Mouse (Mus musculus): ENCODE measurements around the gene A2ml1. TPM values are rescaled to one million over a fixed set of nuclear protein-coding genes. Genes with fewer than 3 reads are reported as not detected.
A peak's percentile ranks its signal among the peaks of the same experiment; 100 is the strongest.

A2ml1 gene
- polyA plus RNA-seq, 1 experiment = not detected

DNA sequence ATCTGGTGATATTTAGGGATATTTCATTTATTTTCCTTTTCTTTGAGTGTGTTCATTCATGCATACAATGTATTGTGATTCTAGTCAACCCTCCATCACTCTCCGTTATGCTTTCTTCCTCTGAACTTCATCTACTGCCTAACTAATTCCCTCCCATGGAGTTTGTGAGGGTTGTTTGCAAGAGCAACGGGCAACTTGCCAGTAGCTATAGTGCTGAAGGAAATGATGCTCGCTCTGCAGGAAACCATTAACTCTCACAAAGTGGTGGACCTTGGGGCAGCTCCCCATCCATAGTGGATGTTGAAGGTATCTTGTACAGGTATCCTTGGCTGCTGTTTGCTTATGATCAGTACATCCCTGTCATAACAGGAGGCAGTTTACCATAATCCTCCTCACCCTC is 20.6 kb upstream of the A2ml1 start:
- 23% methylated on average over 3 of the region's 3 CpGs for whole genome bisulfite sequencing
- Histone ChIP-seq H3K4me3 (ENCODE audit: insufficient read depth, low read depth, low read length) (0 out of 2 replicates have a peak overlapping the region, but pooled peaks have one; percentile 14), H3K27ac (ENCODE audit: insufficient read depth, low read depth, low read length) (no peak overlapping the region), H3K4me1 (ENCODE audit: control insufficient read depth, insufficient read depth, low read length) (peaks cover 8% of the 10 kb centered on the region)
- no peak for TF ChIP-seq CTCF (IDR thresholded peaks at IDR 0.05; ENCODE audit: insufficient read depth, low read depth, low read length)

DNA sequence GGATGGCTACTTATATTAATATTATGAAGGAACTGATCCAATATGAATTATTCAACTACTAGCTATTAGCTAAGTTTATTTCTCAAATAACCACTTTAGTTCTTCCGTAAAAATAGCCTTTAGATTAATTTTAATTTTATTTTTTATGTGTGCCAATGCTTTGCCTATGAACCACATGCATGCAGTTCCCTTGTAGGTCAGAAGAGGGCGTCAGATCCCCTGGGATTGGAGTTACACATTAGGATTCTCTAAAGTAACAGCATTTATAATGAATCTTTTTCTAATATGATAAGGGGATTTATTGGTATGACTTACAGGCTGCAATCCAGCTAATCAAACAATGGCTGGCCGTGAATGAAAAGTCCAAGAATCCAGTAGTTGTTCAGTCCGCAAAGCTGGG is 18.1 kb upstream of the A2ml1 start:
- WGBS = 72% methylated on average over 4 of the region's 4 CpGs
- Histone ChIP-seq H3K4me1 (ENCODE audit: control insufficient read depth, insufficient read depth, low read length) (peaks cover 10% of the 10 kb centered on the region), H3K4me3 (ENCODE audit: insufficient read depth, low read depth, low read length) (no peak overlapping the region), H3K27ac (ENCODE audit: insufficient read depth, low read depth, low read length) (no peak overlapping the region)
- no peak for TF ChIP-seq CTCF (IDR thresholded peaks at IDR 0.05; ENCODE audit: insufficient read depth, low read depth, low read length)
- no peak for TF ChIP-seq POLR2A (IDR thresholded peaks at IDR 0.05; ENCODE audit: insufficient read depth, low read depth, low read length)

DNA sequence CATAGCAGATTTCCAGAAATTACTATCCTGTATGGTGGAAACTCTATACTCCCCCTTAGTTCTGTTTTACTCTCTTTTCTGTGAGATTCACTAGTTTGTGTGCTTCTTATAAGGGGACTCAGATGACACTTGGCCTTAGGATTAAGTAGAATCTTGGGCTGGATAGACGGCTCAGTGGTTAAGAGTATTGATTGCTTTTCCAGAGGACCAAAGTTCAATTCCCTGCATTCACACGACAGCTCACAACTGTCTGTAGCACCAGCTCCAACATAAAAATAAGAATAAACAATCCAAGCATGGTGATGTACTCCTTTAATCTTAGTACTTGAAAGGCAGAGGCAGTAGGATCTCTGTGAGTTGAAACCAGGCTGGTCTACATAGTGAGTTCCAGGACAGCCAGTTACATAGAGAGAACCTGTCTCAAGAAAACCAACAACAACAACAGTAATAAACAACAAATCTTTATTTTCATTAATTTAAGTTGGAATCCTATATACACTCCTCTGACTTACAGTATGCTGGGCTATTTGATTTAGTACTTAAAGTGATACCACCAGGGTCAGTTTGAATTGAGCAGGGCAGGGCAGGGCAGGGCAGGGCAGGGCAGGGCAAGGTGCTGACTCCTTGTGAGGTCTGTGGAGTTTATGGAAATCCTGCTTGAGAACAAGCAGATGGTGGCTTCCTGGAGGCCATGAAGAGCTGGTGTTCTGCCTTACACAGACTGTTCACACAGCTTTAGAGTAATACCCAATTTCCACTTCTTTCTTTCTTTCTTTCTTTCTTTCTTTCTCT is 17.0 kb upstream of the A2ml1 start:
- TF ChIP-seq CTCF (IDR thresholded peaks at IDR 0.05; ENCODE audit: insufficient read depth, low read depth, low read length) = no peak
- WGBS = 83% methylated on average over 2 of the region's 2 CpGs
- no peak overlapping the region for H3K27ac ChIP-seq (ENCODE audit: insufficient read depth, low read depth, low read length)
- H3K4me1 ChIP-seq (ENCODE audit: control insufficient read depth, insufficient read depth, low read length) = peaks cover 10% of the 10 kb centered on the region
- no peak overlapping the region for H3K4me3 ChIP-seq (ENCODE audit: insufficient read depth, low read depth, low read length)

DNA sequence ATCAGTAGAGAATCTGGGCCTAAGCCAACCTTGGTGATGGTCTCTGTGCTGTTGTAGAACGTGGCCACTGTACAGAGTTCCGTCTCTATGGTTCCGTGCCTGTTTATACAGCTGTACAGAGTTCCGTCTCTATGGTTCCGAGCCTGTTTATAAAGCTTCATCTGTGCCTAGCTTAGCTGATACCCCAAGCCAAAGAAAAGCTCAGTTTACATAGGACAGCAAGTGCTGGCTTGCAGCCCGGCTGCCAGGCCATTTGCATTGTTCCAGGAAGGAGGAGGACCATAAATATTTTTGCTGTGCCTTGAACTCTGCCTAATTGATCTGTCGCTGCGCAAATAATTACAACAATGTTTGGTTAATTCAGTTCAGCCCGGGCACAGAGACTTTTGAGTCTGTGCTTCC is 15.7 kb upstream of the A2ml1 start:
- H3K27ac ChIP-seq (ENCODE audit: insufficient read depth, low read depth, low read length) = peak overlapping the region; percentile 32; the same call in 1 of the 2 replicates
- H3K4me1 ChIP-seq (ENCODE audit: control insufficient read depth, insufficient read depth, low read length) = 0 out of 2 replicates have a peak, but pooled peaks cover 5% of the 10 kb centered on the region
- TF ChIP-seq CTCF (IDR thresholded peaks at IDR 0.05; ENCODE audit: insufficient read depth, low read depth, low read length) (no peak), POLR2A (IDR thresholded peaks at IDR 0.05; ENCODE audit: insufficient read depth, low read depth, low read length) (no peak)
- WGBS = 14% methylated on average over 9 of the region's 9 CpGs
- 0 out of 2 replicates have a peak overlapping the region, but pooled peaks have one; percentile 5 for H3K4me3 ChIP-seq (ENCODE audit: insufficient read depth, low read depth, low read length)

DNA sequence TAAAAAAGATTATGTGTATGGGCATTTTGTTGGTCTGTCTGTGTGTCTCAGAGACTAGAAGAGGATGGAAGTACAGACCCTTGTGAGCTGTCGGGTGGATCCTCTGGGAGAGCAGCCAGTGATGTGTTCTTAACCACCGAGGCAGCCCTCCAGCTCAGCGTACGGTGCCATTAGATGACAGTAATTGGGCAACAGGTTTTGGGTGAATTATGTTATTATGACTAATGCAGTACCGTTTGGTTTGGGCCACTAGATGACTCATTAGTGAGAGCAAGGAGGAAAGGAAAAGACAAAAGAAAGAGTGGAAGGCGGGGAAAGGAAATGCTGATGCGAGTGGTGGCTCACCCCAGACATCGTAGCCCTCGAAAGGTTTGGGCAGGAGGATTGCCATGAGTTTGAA is 13.2 kb upstream of the A2ml1 start:
- TF ChIP-seq POLR2A (IDR thresholded peaks at IDR 0.05; ENCODE audit: insufficient read depth, low read depth, low read length) (no peak), CTCF (IDR thresholded peaks at IDR 0.05; ENCODE audit: insufficient read depth, low read depth, low read length) (no peak)
- WGBS = 48% methylated on average over 9 of the region's 9 CpGs
- 0 out of 2 replicates have a peak, but pooled peaks cover 5% of the 10 kb centered on the region for H3K4me1 ChIP-seq (ENCODE audit: control insufficient read depth, insufficient read depth, low read length)
- H3K27ac ChIP-seq (ENCODE audit: insufficient read depth, low read depth, low read length) = no peak overlapping the region
- H3K4me3 ChIP-seq (ENCODE audit: insufficient read depth, low read depth, low read length) = no peak overlapping the region

DNA sequence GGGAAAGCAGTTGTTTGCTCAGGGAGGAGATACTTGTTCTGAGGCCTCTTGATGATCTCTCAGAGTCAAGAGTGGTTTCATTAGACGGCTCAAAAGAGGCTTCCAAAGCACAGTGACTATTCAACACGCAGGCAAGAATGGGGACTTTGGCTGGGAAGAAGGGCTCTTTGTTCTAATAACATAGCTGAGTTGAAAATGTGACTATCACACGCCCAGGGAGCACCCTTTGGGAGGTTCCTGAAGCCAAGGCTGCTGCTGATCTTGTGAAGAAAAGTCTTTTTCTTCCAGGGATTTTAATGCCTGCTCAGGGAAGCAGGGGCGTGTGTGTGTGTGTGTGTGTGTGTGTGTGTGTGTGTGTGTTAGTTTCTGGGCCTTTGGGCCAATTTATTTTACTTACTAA is 8.0 kb upstream of the A2ml1 start:
- TF ChIP-seq POLR2A (IDR thresholded peaks at IDR 0.05; ENCODE audit: insufficient read depth, low read depth, low read length) (no peak), CTCF (IDR thresholded peaks at IDR 0.05; ENCODE audit: insufficient read depth, low read depth, low read length) (no peak)
- H3K4me1 ChIP-seq (ENCODE audit: control insufficient read depth, insufficient read depth, low read length) = 0 out of 2 replicates have a peak, but pooled peaks cover 2% of the 10 kb centered on the region
- H3K27ac ChIP-seq (ENCODE audit: insufficient read depth, low read depth, low read length) = no peak overlapping the region
- WGBS = 10% methylated on average over 4 of the region's 4 CpGs
- H3K4me3 ChIP-seq (ENCODE audit: insufficient read depth, low read depth, low read length) = no peak overlapping the region

DNA sequence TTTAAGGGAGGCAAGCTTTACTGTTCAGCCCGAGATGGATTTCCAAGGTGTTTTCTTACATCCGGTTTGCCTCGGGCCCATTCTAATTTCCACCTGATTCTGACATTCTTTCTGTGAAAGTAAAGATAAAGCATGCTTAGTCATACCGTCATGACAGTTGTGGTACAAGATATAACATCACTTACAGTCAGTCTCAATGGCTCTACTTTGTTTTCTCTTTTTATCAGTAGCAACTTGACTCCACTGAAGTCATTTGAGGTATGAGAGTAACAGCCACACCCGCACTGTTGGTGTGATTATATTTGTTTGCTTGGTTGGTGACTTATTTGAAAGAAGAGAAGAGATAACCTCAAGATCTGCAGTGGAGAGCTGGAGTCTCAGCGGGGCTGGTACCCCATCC is 6.2 kb upstream of the A2ml1 start:
- Histone ChIP-seq H3K27ac (ENCODE audit: insufficient read depth, low read depth, low read length) (no peak overlapping the region), H3K4me3 (ENCODE audit: insufficient read depth, low read depth, low read length) (no peak overlapping the region), H3K4me1 (ENCODE audit: control insufficient read depth, insufficient read depth, low read length) (0 out of 2 replicates have a peak, but pooled peaks cover 2% of the 10 kb centered on the region)
- WGBS = 95% methylated on average over 6 of the region's 6 CpGs
- no peak for TF ChIP-seq POLR2A (IDR thresholded peaks at IDR 0.05; ENCODE audit: insufficient read depth, low read depth, low read length)
- TF ChIP-seq CTCF (IDR thresholded peaks at IDR 0.05; ENCODE audit: insufficient read depth, low read depth, low read length) = no peak

DNA sequence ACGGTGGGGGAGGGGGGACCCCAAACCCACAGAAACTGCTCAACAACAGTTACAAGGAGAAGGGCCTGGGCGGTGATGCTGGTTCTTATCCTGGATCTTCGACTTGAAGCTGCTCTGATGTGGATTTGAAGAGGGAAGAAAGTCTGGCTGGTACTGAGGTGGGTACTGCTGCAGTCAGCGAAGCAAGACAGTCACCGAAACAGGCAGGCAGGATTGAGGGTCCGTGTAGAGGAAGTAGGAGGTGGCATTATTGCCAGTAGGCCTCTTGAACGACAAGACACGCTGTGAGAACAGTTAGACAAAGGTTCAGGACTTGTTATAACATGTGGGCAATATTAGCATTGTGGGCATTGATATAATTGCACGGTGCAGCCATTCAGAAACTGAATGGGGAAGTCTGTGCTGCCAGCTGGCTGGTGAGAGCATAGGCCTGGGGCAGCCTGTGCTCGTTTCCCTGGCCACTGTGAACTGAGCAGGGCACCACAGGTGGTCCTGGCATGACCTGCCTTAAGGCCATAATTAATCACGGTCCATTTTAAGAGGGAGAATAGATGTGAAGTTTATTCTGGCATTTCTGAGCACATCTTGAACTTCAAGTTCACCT is 4.3 kb upstream of the A2ml1 start:
- H3K4me3 ChIP-seq (ENCODE audit: insufficient read depth, low read depth, low read length) = no peak overlapping the region
- H3K27ac ChIP-seq (ENCODE audit: insufficient read depth, low read depth, low read length) = no peak overlapping the region
- WGBS = 64% methylated on average over 11 of the region's 11 CpGs
- no peak for TF ChIP-seq CTCF (IDR thresholded peaks at IDR 0.05; ENCODE audit: insufficient read depth, low read depth, low read length)
- no peak for TF ChIP-seq POLR2A (IDR thresholded peaks at IDR 0.05; ENCODE audit: insufficient read depth, low read depth, low read length)
- H3K4me1 ChIP-seq (ENCODE audit: control insufficient read depth, insufficient read depth, low read length) = 0 out of 2 replicates have a peak, but pooled peaks cover 2% of the 10 kb centered on the region

DNA sequence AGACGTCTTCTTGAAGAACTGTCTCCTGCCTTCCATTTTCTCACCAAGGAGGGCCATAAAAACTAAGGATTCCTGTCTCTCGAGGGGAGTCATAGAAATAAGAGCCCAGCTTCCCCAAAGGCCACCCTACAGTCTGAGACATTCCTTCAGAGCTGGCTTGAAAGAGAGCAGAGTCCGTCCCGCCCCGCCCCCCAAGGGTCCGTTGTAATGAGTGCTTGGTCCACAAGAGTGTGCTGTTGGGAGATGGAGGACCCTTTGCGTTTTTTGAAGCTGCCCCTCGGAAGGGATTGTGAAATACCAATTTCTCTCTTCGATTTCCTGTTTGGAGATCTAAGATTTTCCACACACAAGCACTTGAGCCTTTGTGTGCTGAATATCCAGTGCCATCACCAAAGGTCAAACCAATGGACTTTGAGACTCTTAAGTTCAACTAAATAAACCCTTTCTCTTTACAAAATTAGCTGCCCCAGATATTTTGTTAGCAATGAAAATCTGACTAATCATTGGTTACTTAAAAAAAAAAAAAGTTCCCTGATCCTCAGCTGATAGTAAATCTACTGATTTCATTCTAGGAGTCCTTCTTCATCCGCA is 2.8 kb upstream of the A2ml1 start:
- Histone ChIP-seq H3K27ac (ENCODE audit: insufficient read depth, low read depth, low read length) (no peak overlapping the region), H3K4me3 (ENCODE audit: insufficient read depth, low read depth, low read length) (no peak overlapping the region), H3K4me1 (ENCODE audit: control insufficient read depth, insufficient read depth, low read length) (0 out of 2 replicates have a peak, but pooled peaks cover 2% of the 10 kb centered on the region)
- TF ChIP-seq POLR2A (IDR thresholded peaks at IDR 0.05; ENCODE audit: insufficient read depth, low read depth, low read length) (no peak), CTCF (IDR thresholded peaks at IDR 0.05; ENCODE audit: insufficient read depth, low read depth, low read length) (no peak)
- WGBS = 30% methylated on average over 10 of the region's 10 CpGs
